Mouse (Mus musculus): Measurements from ENCODE around the gene Gm26741.

Gm26741 gene

GRCm38 (mm10) chr10:52383022-52383421 lies 24.5 kb downstream of the Gm26741 start:
- Histone ChIP-seq H3K4me3 (replicated peaks; ENCODE audit: low read length) (peak overlapping the region; percentile 97), H3K9me3 (ENCODE audit: low read length) (no peaks in the 10 kb centered on the region), H3K36me3 (ENCODE audit: insufficient read depth, low read length) (no peaks in the 10 kb centered on the region), H3K4me1 (replicated peaks; ENCODE audit: low read depth, low read length) (peaks cover 25% of the 10 kb centered on the region), H3K27me3 (ENCODE audit: insufficient read depth, low read length) (no peaks in the 10 kb centered on the region)
- TF ChIP-seq NANOG (IDR thresholded peaks at IDR 0.05; ENCODE audit: borderline replicate concordance, low read length) (no peak), POU5F1 (IDR thresholded peaks at IDR 0.05; ENCODE audit: borderline replicate concordance, low read length) (no peak), CTCF (conservative IDR thresholded peaks at IDR 0.05; ENCODE audit: low read length) (no peak)

GRCm38 (mm10) chr10:52383522-52383921 lies 25.0 kb downstream of the Gm26741 start:
- H3K36me3 ChIP-seq (ENCODE audit: insufficient read depth, low read length) = no peaks in the 10 kb centered on the region
- H3K4me1 ChIP-seq (replicated peaks; ENCODE audit: low read depth, low read length) = peaks cover 25% of the 10 kb centered on the region
- H3K27me3 ChIP-seq (ENCODE audit: insufficient read depth, low read length) = no peaks in the 10 kb centered on the region
- H3K4me3 ChIP-seq (replicated peaks; ENCODE audit: low read length) = no peak overlapping the region
- TF ChIP-seq POU5F1 (IDR thresholded peaks at IDR 0.05; ENCODE audit: borderline replicate concordance, low read length) (no peak), CTCF (conservative IDR thresholded peaks at IDR 0.05; ENCODE audit: low read length) (no peak)
- H3K9me3 ChIP-seq (ENCODE audit: low read length) = no peaks in the 10 kb centered on the region

GRCm38 (mm10) chr10:52384823-52385610 lies 26.4 kb downstream of the Gm26741 start:
- H3K4me3 ChIP-seq (replicated peaks; ENCODE audit: low read length) = no peak overlapping the region
- peaks cover 25% of the 10 kb centered on the region for H3K4me1 ChIP-seq (replicated peaks; ENCODE audit: low read depth, low read length)
- H3K27me3 ChIP-seq (ENCODE audit: insufficient read depth, low read length) = peaks cover 3% of the 10 kb centered on the region; the same call in 1 of the 2 replicates
- no peaks in the 10 kb centered on the region for H3K36me3 ChIP-seq (ENCODE audit: insufficient read depth, low read length)
- no peaks in the 10 kb centered on the region for H3K9me3 ChIP-seq (ENCODE audit: low read length)
- TF ChIP-seq NANOG (IDR thresholded peaks at IDR 0.05; ENCODE audit: borderline replicate concordance, low read length) (no peak), POU5F1 (IDR thresholded peaks at IDR 0.05; ENCODE audit: borderline replicate concordance, low read length) (no peak), CTCF (conservative IDR thresholded peaks at IDR 0.05; ENCODE audit: low read length) (peak; percentile 75)

GRCm38 (mm10) chr10:52387192-52387591 lies 28.6 kb downstream of the Gm26741 start:
- no peak overlapping the region for H3K4me3 ChIP-seq (replicated peaks; ENCODE audit: low read length)
- H3K4me1 ChIP-seq (replicated peaks; ENCODE audit: low read depth, low read length) = peaks cover 16% of the 10 kb centered on the region
- no peaks in the 10 kb centered on the region for H3K36me3 ChIP-seq (ENCODE audit: insufficient read depth, low read length)
- no peaks in the 10 kb centered on the region for H3K9me3 ChIP-seq (ENCODE audit: low read length)
- no peak for TF ChIP-seq POU5F1 (IDR thresholded peaks at IDR 0.05; ENCODE audit: borderline replicate concordance, low read length)
- no peak for TF ChIP-seq CTCF (conservative IDR thresholded peaks at IDR 0.05; ENCODE audit: low read length)
- no peak for TF ChIP-seq NANOG (IDR thresholded peaks at IDR 0.05; ENCODE audit: borderline replicate concordance, low read length)
- peaks cover 3% of the 10 kb centered on the region; the same call in 1 of the 2 replicates for H3K27me3 ChIP-seq (ENCODE audit: insufficient read depth, low read length)

GRCm38 (mm10) chr10:52388922-52389430 lies 30.4 kb downstream of the Gm26741 start, which contains the start of gene Nepn:
Gene Nepn, plus strand, starts transcription at chr10:52388972.
- Histone ChIP-seq H3K36me3 (ENCODE audit: insufficient read depth, low read length) (no peaks in the 10 kb centered on the region), H3K4me3 (replicated peaks; ENCODE audit: low read length) (no peak within 1 kb of the TSS), H3K9me3 (ENCODE audit: low read length) (no peaks in the 10 kb centered on the region), H3K4me1 (replicated peaks; ENCODE audit: low read depth, low read length) (peaks cover 8% of the 10 kb centered on the region; the same call in 1 of the 2 replicates), H3K27me3 (ENCODE audit: insufficient read depth, low read length) (peaks cover 3% of the 10 kb centered on the region; the same call in 1 of the 2 replicates)
- no peak for TF ChIP-seq POU5F1 (IDR thresholded peaks at IDR 0.05; ENCODE audit: borderline replicate concordance, low read length)
- no peak for TF ChIP-seq CTCF (conservative IDR thresholded peaks at IDR 0.05; ENCODE audit: low read length)
- no peak for TF ChIP-seq NANOG (IDR thresholded peaks at IDR 0.05; ENCODE audit: borderline replicate concordance, low read length)

GRCm38 (mm10) chr10:52389438-52389837 lies 30.9 kb downstream of the Gm26741 start:
- Histone ChIP-seq H3K4me3 (replicated peaks; ENCODE audit: low read length) (no peak overlapping the region), H3K36me3 (ENCODE audit: insufficient read depth, low read length) (no peaks in the 10 kb centered on the region), H3K27me3 (ENCODE audit: insufficient read depth, low read length) (peaks cover 3% of the 10 kb centered on the region; the same call in 1 of the 2 replicates), H3K4me1 (replicated peaks; ENCODE audit: low read depth, low read length) (peaks cover 8% of the 10 kb centered on the region; the same call in 1 of the 2 replicates), H3K9me3 (ENCODE audit: low read length) (no peaks in the 10 kb centered on the region)
- no peak for TF ChIP-seq NANOG (IDR thresholded peaks at IDR 0.05; ENCODE audit: borderline replicate concordance, low read length)
- no peak for TF ChIP-seq CTCF (conservative IDR thresholded peaks at IDR 0.05; ENCODE audit: low read length)
- TF ChIP-seq POU5F1 (IDR thresholded peaks at IDR 0.05; ENCODE audit: borderline replicate concordance, low read length) = no peak

GRCm38 (mm10) chr10:52391208-52391607 lies 32.6 kb downstream of the Gm26741 start:
- TF ChIP-seq CTCF (conservative IDR thresholded peaks at IDR 0.05; ENCODE audit: low read length) = no peak
- H3K36me3 ChIP-seq (ENCODE audit: insufficient read depth, low read length) = no peaks in the 10 kb centered on the region
- no peaks in the 10 kb centered on the region for H3K9me3 ChIP-seq (ENCODE audit: low read length)
- no peaks in the 10 kb centered on the region for H3K4me1 ChIP-seq (replicated peaks; ENCODE audit: low read depth, low read length)
- peaks cover 3% of the 10 kb centered on the region; the same call in 1 of the 2 replicates for H3K27me3 ChIP-seq (ENCODE audit: insufficient read depth, low read length)
- no peak overlapping the region for H3K4me3 ChIP-seq (replicated peaks; ENCODE audit: low read length)

GRCm38 (mm10) chr10:52396647-52397046 lies 38.1 kb downstream of the Gm26741 start:
- no peaks in the 10 kb centered on the region for H3K36me3 ChIP-seq (ENCODE audit: insufficient read depth, low read length)
- H3K4me1 ChIP-seq (replicated peaks; ENCODE audit: low read depth, low read length) = no peaks in the 10 kb centered on the region
- no peak overlapping the region for H3K4me3 ChIP-seq (replicated peaks; ENCODE audit: low read length)
- TF ChIP-seq CTCF (conservative IDR thresholded peaks at IDR 0.05; ENCODE audit: low read length) (no peak), NANOG (IDR thresholded peaks at IDR 0.05; ENCODE audit: borderline replicate concordance, low read length) (no peak), POU5F1 (IDR thresholded peaks at IDR 0.05; ENCODE audit: borderline replicate concordance, low read length) (no peak)
- H3K9me3 ChIP-seq (ENCODE audit: low read length) = no peaks in the 10 kb centered on the region
- no peaks in the 10 kb centered on the region for H3K27me3 ChIP-seq (ENCODE audit: insufficient read depth, low read length)

Measured in E14TG2a.4 (cell line).